Mouse (Mus musculus) olfactory bulb, adult 2 months (tissue): ENCODE data around the gene Nhsl1.

Experiments
- CTCF ChIP-seq: fragments of 200-500 bp; IDR thresholded peaks from 2 replicates; pipeline ENCODE4 v1.5.1; 2012; ENCODE audit warnings: low read depth, mild to moderate bottlenecking, low read length, moderate library complexity; ENCODE audit not compliant: insufficient read depth
- POLR2A ChIP-seq: fragments of 200-500 bp; IDR thresholded peaks from 2 replicates; pipeline ENCODE4 v1.6.1; 2012; ENCODE audit warnings: mild to moderate bottlenecking, low read depth, low read length, moderate library complexity; ENCODE audit not compliant: insufficient read depth

GRCm38 (mm10) chr10:18526184-18526850, 207.5 kb downstream of the Nhsl1 start:
- TF ChIP-seq CTCF = no peak
- TF ChIP-seq POLR2A = no peak
